Mouse (Mus musculus): ENCODE measurements around the gene Lexm.

Lexm gene

DNA sequence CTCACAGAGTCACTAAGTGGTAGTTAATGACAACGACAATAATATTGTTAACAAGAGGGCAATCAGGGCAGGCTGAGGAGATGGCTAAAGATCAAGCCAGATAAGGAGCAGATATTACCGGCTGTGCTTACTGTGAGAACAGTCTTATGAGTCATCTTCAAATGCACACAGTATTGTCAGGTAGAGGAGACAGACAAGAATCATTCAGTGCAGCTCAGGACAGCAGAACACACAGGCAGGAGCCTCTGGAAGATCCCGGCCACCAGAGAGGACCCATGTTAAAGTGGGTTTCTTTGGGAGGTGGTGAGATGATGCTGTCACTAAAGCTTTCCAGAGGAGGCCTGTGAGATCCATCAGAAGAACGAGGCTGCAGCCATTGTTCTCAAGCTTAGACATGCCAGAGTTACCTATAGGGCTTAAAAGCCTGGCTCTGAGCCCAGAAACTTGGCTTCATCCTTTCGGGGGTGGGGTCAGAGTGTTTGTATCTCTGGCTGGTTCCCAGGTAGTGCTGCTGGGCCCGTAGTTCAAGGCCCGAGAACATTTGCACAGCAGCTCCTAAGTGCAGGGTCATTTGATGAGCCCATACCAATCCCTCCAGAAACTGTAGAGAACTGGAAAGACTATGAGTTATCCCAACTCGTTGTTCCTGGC, 66.4 kb downstream of the Lexm start:
- no peak for ATAC-seq (ENCODE audit: insufficient number of reproducible peaks, low FRiP score, low TSS enrichment)

DNA sequence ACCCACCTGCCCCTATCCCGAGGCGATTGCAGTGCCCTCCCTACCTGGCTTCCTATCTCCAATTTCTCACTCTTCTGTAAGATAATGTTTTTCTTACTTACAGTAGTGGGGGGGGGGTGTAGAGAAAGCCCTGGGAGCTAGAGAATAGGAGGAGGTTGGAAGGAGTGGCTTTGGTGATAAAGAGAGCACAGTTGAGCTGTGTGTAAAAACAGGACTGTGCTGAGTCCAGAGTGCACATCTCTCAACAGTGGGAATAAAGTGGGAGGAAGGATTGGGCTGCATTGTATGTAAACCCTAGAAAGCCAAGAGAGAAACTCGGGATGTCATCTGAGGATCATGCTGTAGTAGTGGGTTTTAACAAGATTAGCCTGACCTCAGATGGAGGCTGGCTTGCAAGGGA, 68.9 kb downstream of the Lexm start:
- ATAC-seq (ENCODE audit: insufficient number of reproducible peaks, low FRiP score, low TSS enrichment) = no peak

DNA sequence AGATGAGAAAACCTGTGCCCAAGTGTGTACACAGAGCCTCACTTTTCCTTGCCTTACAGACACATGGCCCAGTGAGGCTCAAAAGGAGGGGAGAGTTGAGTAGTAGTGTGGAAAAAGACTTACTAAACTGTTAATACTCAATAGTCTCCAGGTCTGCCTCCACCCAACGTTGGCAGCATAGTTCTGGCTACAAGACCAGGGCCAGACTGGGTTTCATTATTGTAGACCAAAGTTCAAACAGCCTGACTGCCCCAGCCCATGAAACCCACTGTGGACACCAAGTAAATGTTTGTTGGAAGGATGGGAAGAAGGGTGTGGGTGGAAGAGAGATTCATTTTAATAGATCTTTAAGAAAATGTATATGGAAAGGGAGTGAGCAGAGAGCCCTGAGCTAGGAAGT, 70.1 kb downstream of the Lexm start:
- ATAC-seq (ENCODE audit: insufficient number of reproducible peaks, low FRiP score, low TSS enrichment) = no peak

GRCm38 (mm10) chr4:106545817-106546373, 71.1 kb downstream of the Lexm start:
- no peak for ATAC-seq (ENCODE audit: insufficient number of reproducible peaks, low FRiP score, low TSS enrichment)

GRCm38 (mm10) chr4:106542211-106542610, 74.8 kb downstream of the Lexm start:
- ATAC-seq (ENCODE audit: insufficient number of reproducible peaks, low FRiP score, low TSS enrichment) = no peak

DNA sequence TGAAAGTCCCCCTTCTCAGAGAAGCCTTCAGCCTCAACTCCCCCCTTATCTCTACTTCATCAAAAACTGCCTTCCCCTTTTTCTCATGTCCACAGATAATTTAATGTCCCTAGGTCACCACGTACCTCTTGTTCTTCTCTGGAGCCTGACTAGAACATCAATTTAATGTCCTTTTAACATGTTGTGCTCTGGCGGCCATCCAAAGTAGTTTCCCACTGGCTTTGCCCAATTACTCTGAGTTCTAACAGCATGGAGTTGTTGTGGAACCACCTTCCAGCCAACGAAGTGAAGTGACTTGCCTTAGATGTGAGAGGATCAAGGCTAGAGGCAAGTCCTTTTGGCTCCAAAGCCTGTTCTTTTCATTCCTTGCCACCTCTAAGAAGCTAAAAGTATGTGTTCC, 75.5 kb downstream of the Lexm start:
- no peak for ATAC-seq (ENCODE audit: insufficient number of reproducible peaks, low FRiP score, low TSS enrichment)

Data from cerebellum, adult (tissue).